Mouse (Mus musculus): Measurements from ENCODE around the gene C330021F23Rik.

- TF ChIP-seq CTCF (IDR thresholded peaks at IDR 0.05; ENCODE audit: low read depth), result no peak
- TF ChIP-seq EP300 (IDR thresholded peaks at IDR 0.05; ENCODE audit: low read depth), result no peak
These were observed 26.7 kb downstream of the C330021F23Rik start for GRCm38 (mm10) chr8:3594466-3594865.
